Mouse (Mus musculus): ENCODE measurements around the gene Schip1. TPM values are rescaled to one million over a fixed set of nuclear protein-coding genes. Genes with fewer than 3 reads are reported as not detected.
A peak's percentile ranks its signal among the peaks of the same experiment; 100 is the strongest.

Schip1 gene
- polyA plus RNA-seq, 1 experiment from 2014 or later = 71.8 TPM

DNA sequence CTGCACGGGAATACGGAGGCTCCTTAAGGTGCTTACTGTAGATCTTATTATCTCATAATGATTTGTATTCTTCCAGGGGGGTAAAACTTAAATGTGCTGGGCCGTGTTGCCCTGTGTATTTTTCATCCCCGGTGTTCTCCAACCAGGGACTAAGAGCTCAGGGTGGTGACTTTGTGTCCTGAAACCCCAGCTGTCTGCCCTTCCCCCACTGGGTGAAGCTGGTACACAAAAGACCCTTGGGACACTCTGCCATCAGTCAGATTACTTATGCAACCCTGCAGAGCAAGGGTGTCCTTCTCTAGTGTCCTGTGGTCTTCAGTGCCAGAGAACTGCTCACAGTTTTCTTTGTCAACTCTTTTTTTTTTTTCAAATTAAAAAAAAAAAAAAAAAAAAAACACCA, 520.6 kb downstream of the Schip1 start:
- WGBS = 82% methylated on average over 4 of the region's 4 CpGs
- Histone ChIP-seq H3K27ac (no peak overlapping the region), H3K4me2 (ENCODE audit: low read length) (no peak overlapping the region), H3K9me3 (replicated peaks; ENCODE audit: low read length) (no peaks in the 10 kb centered on the region), H3K36me3 (ENCODE audit: insufficient read depth, low read length) (no peaks in the 10 kb centered on the region), H3K4me3 (replicated peaks; ENCODE audit: low read depth, low read length) (no peak overlapping the region), H3K27me3 (ENCODE audit: insufficient read depth, low read length) (no peaks in the 10 kb centered on the region), H3K9ac (ENCODE audit: low read depth, low read length) (no peak overlapping the region), H3K4me1 (replicated peaks; ENCODE audit: insufficient read depth, low read length) (peaks cover 35% of the 10 kb centered on the region)
- DNase-seq (ENCODE audit: low spot score) (no peak), ATAC-seq (replicated peaks; ENCODE audit: low FRiP score, low read depth) (no peak)
- no peak for TF ChIP-seq CTCF (IDR thresholded peaks at IDR 0.05; ENCODE audit: low read depth)

DNA sequence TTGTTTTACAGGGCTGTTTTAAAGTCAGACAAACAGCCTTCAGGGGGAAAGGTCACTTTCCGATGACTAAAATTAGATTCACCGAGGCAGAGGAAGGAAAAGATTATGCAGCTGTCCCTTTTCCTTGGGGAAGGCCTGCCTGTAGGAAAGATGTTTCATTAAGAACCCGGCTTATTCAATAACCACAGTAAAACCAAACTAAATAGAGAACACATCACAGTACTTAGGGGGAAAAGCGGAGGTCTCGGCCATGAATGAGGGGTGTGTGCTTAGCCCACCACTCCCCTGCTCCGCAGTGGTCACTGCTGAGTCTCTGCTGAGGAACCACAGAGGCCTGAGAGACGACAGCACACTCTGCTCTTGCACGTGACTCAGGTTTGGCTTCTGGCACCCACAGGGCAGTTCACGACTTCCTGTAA, 522.1 kb downstream of the Schip1 start:
- H3K4me3 ChIP-seq (replicated peaks; ENCODE audit: low read depth, low read length) = no peak overlapping the region
- no peak for ATAC-seq (replicated peaks; ENCODE audit: low FRiP score, low read depth)
- H3K9me3 ChIP-seq (replicated peaks; ENCODE audit: low read length) = no peaks in the 10 kb centered on the region
- H3K27me3 ChIP-seq (ENCODE audit: insufficient read depth, low read length) = no peaks in the 10 kb centered on the region
- no peak for TF ChIP-seq CTCF (IDR thresholded peaks at IDR 0.05; ENCODE audit: low read depth)
- no peak for DNase-seq (ENCODE audit: low spot score)
- H3K27ac ChIP-seq = peak overlapping the region; percentile 65; the same call in 1 of the 2 replicates
- H3K9ac ChIP-seq (ENCODE audit: low read depth, low read length) = no peak overlapping the region
- H3K4me1 ChIP-seq (replicated peaks; ENCODE audit: insufficient read depth, low read length) = peaks cover 35% of the 10 kb centered on the region
- WGBS = 16% methylated on average over 9 of the region's 9 CpGs
- no peak overlapping the region for H3K4me2 ChIP-seq (ENCODE audit: low read length)
- H3K36me3 ChIP-seq (ENCODE audit: insufficient read depth, low read length) = no peaks in the 10 kb centered on the region

DNA sequence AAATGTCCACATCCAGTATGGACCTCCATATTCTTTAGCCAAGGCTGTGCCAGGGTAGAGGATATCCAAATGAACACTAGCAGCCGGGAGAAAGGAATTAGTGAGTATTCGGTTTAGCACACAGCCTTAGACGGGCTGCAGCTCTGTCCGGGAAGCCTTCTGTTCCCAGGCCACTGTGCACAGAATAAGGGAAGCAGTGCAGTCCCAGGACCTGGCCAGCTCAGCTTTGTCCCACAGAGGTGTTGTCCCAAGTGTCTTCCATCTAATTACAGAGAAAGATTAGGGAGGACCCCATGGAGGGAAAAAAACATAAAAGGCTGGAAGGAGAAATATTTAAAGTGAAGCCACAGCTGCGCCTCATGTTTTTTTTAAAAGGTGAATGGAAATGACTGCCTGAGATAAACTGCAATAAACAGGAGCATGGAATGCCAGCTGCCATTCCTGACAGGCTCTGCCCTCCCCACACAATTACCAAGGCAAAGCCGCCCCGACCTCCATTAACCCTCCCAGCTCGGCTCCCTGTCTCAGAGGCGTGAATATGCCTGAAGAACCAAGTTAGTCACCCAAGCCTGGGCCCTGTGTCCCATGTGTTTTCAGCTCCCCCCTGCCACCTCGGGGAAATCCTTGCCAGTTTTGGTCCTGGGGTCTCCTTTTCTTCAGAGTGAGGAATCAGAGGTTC, 523.1 kb downstream of the Schip1 start:
- Histone ChIP-seq H3K4me1 (replicated peaks; ENCODE audit: insufficient read depth, low read length) (peaks cover 29% of the 10 kb centered on the region), H3K36me3 (ENCODE audit: insufficient read depth, low read length) (no peaks in the 10 kb centered on the region), H3K27me3 (ENCODE audit: insufficient read depth, low read length) (no peaks in the 10 kb centered on the region), H3K9ac (ENCODE audit: low read depth, low read length) (no peak overlapping the region), H3K27ac (peak overlapping the region; percentile 65; the same call in 1 of the 2 replicates), H3K9me3 (replicated peaks; ENCODE audit: low read length) (no peaks in the 10 kb centered on the region), H3K4me3 (replicated peaks; ENCODE audit: low read depth, low read length) (no peak overlapping the region), H3K4me2 (ENCODE audit: low read length) (no peak overlapping the region)
- WGBS = 58% methylated on average over 10 of the region's 10 CpGs
- no peak for DNase-seq (ENCODE audit: low spot score)
- TF ChIP-seq CTCF (IDR thresholded peaks at IDR 0.05; ENCODE audit: low read depth) = no peak
- no peak for ATAC-seq (replicated peaks; ENCODE audit: low FRiP score, low read depth)

DNA sequence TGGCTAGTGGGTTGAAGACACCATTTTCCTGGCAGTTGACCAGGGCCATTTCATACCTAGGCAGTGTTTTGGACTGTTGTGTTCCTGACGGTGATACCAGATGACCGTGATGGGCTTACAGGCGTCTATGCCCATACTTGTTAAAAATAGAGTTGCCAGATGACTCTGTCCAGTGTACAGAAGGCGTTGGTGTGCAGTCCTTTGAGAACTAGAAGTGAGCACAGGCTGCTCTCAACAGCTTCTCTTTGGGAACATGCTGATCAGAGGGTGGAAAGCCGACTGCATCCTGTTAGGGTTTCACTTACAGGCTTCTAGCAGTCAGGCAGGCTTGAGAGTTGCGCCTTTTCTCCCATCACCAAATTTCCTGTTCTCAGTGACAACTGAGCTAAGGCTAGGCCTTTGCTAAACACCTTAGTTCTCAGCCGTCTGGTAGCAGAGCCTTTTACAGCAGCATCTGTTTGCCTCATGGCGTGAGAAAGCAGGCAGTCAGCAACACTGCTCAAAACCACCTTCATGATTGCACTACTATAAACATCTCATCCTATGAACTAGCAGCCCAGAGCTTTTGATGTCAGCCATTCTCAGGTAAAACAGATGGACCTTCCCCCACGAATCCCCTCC, 524.7 kb downstream of the Schip1 start:
- 77% methylated on average over 9 of the region's 9 CpGs for WGBS
- no peaks in the 10 kb centered on the region for H3K36me3 ChIP-seq (ENCODE audit: insufficient read depth, low read length)
- H3K4me3 ChIP-seq (replicated peaks; ENCODE audit: low read depth, low read length) = no peak overlapping the region
- peaks cover 25% of the 10 kb centered on the region for H3K4me1 ChIP-seq (replicated peaks; ENCODE audit: insufficient read depth, low read length)
- H3K9me3 ChIP-seq (replicated peaks; ENCODE audit: low read length) = no peaks in the 10 kb centered on the region
- H3K27me3 ChIP-seq (ENCODE audit: insufficient read depth, low read length) = no peaks in the 10 kb centered on the region
- no peak overlapping the region for H3K9ac ChIP-seq (ENCODE audit: low read depth, low read length)
- no peak overlapping the region for H3K27ac ChIP-seq
- ATAC-seq (replicated peaks; ENCODE audit: low FRiP score, low read depth) = no peak
- TF ChIP-seq CTCF (IDR thresholded peaks at IDR 0.05; ENCODE audit: low read depth) = no peak
- H3K4me2 ChIP-seq (ENCODE audit: low read length) = no peak overlapping the region
- no peak for DNase-seq (ENCODE audit: low spot score)

DNA sequence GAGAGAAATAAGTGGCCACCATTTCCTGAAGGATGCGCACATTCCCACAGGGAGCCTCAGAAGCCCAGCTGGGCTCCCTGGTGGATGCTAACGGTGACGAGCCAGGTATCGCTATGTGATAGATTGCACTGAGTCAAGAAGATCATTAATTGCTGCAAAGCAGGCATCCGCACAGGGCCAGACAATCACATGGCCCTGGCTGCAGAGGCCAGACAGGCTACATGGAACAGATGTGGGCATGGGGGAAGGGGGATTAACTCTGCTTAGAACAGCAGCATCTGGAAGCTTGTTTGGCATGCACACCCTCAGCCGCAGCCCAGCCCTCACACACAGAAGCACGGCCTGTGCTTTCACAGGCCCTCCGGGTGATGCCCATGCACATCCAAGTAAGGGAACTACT, 525.8 kb downstream of the Schip1 start:
- H3K9ac ChIP-seq (ENCODE audit: low read depth, low read length) = no peak overlapping the region
- H3K27me3 ChIP-seq (ENCODE audit: insufficient read depth, low read length) = no peaks in the 10 kb centered on the region
- H3K27ac ChIP-seq = no peak overlapping the region
- no peak for DNase-seq (ENCODE audit: low spot score)
- no peak for TF ChIP-seq CTCF (IDR thresholded peaks at IDR 0.05; ENCODE audit: low read depth)
- 0 out of 2 replicates have a peak, but pooled peaks have one; percentile 22 for ATAC-seq (replicated peaks; ENCODE audit: low FRiP score, low read depth)
- H3K36me3 ChIP-seq (ENCODE audit: insufficient read depth, low read length) = no peaks in the 10 kb centered on the region
- no peak overlapping the region for H3K4me3 ChIP-seq (replicated peaks; ENCODE audit: low read depth, low read length)
- no peaks in the 10 kb centered on the region for H3K9me3 ChIP-seq (replicated peaks; ENCODE audit: low read length)
- 53% methylated on average over 8 of the region's 8 CpGs for whole genome bisulfite sequencing
- no peak overlapping the region for H3K4me2 ChIP-seq (ENCODE audit: low read length)
- H3K4me1 ChIP-seq (replicated peaks; ENCODE audit: insufficient read depth, low read length) = peaks cover 27% of the 10 kb centered on the region

DNA sequence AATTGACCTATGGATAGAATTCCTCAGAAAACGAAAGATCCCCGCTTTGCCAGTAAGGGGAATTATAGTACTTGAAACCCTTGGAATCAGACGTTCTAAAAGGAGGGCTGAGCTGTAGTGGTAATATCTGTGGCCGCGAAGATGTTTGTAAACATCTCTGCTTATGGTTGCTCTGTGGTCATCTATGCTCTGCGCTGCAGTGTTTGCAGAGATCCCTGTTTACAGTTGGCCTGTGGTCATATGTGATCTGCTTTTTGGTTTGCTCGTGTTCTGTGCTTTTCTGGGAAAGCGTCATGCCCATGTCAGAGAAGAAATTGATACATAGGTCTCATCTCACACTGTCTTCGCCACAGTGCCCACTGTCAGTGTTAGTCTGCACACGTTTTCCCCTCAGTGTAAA, 528.0 kb downstream of the Schip1 start:
- peaks cover 15% of the 10 kb centered on the region for H3K4me1 ChIP-seq (replicated peaks; ENCODE audit: insufficient read depth, low read length)
- H3K4me3 ChIP-seq (replicated peaks; ENCODE audit: low read depth, low read length) = no peak overlapping the region
- WGBS = 59% methylated on average over 10 of the region's 10 CpGs
- no peaks in the 10 kb centered on the region for H3K27me3 ChIP-seq (ENCODE audit: insufficient read depth, low read length)
- ATAC-seq (replicated peaks; ENCODE audit: low FRiP score, low read depth) (no peak), DNase-seq (ENCODE audit: low spot score) (no peak)
- no peaks in the 10 kb centered on the region for H3K9me3 ChIP-seq (replicated peaks; ENCODE audit: low read length)
- no peak overlapping the region for H3K9ac ChIP-seq (ENCODE audit: low read depth, low read length)
- no peak overlapping the region for H3K4me2 ChIP-seq (ENCODE audit: low read length)
- no peak overlapping the region for H3K27ac ChIP-seq
- no peak for TF ChIP-seq CTCF (IDR thresholded peaks at IDR 0.05; ENCODE audit: low read depth)
- H3K36me3 ChIP-seq (ENCODE audit: insufficient read depth, low read length) = 0 out of 2 replicates have a peak, but pooled peaks cover 6% of the 10 kb centered on the region
